Mouse (Mus musculus): ENCODE measurements around the gene Retn. TPM values are rescaled to one million over a fixed set of nuclear protein-coding genes. Genes with fewer than 3 reads are reported as not detected.

The Retn gene
- polyA plus RNA-seq, 1 experiment from 2014 or later: 0.24 TPM

- in situ Hi-C loops (cut with MboI; ENCODE audit: low pct_unique_long_range_greater_than_20kb): no loop called here
- DNase-seq (ENCODE audit: low read depth, low spot score) (no peak), ATAC-seq (no peak)
- TF ChIP-seq CTCF (IDR thresholded peaks at IDR 0.05): no peak
- ChIA-PET POLR2A (no interaction called here), CTCF (no interaction called here)
- peaks cover 21% of the 10 kb centered on the region for H3K27me3 ChIP-seq
Measured at GRCm38 (mm10) chr8:3690774-3691173, 35.2 kb downstream of the Retn start.

DNA sequence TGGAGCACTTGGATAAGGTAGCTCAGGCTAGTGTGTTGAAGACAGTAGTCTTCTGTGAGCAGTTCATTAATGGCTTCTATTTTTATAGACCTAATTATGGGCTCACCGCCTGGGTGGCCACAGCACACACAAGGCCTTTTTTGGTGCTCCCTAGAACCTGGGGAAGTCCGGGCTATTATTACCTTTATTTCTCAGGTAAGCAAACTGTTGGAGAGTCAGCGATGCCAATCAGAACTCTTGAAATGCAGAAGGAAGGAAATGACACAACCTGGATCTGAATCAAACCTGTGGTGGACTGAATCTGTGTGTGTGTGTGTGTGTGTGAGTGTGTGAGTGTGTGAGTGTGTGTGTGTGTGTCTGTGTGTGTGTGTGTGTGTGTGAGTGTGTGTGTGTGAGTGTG, 38.6 kb downstream of the Retn start, which contains the start of gene Fcer2a:
Fcer2a (minus strand) TSS at position 55 of the 400 bp plus-strand sequence.
- no peak for ATAC-seq
- no peak for DNase-seq (ENCODE audit: low read depth, low spot score)
- TF ChIP-seq CTCF (IDR thresholded peaks at IDR 0.05): no peak
- ChIA-PET CTCF (no interaction called here), POLR2A (no interaction called here)
- H3K27me3 ChIP-seq: peaks cover 23% of the 10 kb centered on the region
- in situ Hi-C loops (cut with MboI; ENCODE audit: low pct_unique_long_range_greater_than_20kb): no loop called here

DNA sequence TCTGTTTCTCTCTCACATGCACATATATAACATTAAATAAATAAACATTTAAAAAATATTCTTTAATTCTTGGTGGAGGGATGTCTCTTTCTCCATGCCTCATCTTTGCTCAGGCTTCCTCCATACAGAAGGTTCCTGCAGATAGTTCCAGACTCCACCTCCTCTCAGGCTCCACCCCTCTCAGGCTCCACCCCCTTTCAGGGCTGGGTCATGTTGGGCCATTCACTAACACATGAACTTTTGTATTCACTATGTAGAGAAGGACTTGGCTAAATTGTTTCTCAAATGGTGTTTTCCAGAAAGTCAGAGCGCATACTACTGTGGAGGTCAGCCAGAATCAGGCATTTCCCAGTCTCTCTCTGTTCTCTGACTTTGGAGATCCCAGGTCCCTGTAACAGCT, 45.9 kb downstream of the Retn start:
- no peak for TF ChIP-seq CTCF (IDR thresholded peaks at IDR 0.05)
- DNase-seq (ENCODE audit: low read depth, low spot score) (no peak), ATAC-seq (no peak)
- peaks cover 53% of the 10 kb centered on the region for H3K27me3 ChIP-seq
- CTCF ChIA-PET: no interaction called here
- POLR2A ChIA-PET: no interaction called here
- in situ Hi-C loops (cut with MboI; ENCODE audit: low pct_unique_long_range_greater_than_20kb): loop anchor here (10.0 to 25.0 kb wide), 2 partner anchors 423 to 661 kb away; no protein-coding TSS in a partner anchor

- DNase-seq (ENCODE audit: low read depth, low spot score) (no peak), ATAC-seq (no peak)
- in situ Hi-C loops (cut with MboI; ENCODE audit: low pct_unique_long_range_greater_than_20kb): loop anchor here (10.0 to 25.0 kb wide), 2 partner anchors 419 to 657 kb away; no protein-coding TSS in a partner anchor
- ChIA-PET POLR2A (no interaction called here), CTCF (no interaction called here)
- peak; percentile 54 for TF ChIP-seq CTCF (IDR thresholded peaks at IDR 0.05)
- H3K27me3 ChIP-seq: peaks cover 59% of the 10 kb centered on the region
Measured at GRCm38 (mm10) chr8:3705711-3706110, 50.1 kb downstream of the Retn start.

GRCm38 (mm10) chr8:3707611-3708010, 52.0 kb downstream of the Retn start:
- POLR2A ChIA-PET: interaction anchor here (0.6 kb wide), 1 partner anchor 86 kb away, joined by 4 read pairs; the partner anchor contains the start of gene Pet100
- DNase-seq (ENCODE audit: low read depth, low spot score) (no peak), ATAC-seq (no peak)
- CTCF ChIA-PET: no interaction called here
- peaks cover 57% of the 10 kb centered on the region for H3K27me3 ChIP-seq
- no peak for TF ChIP-seq CTCF (IDR thresholded peaks at IDR 0.05)
- in situ Hi-C loops (cut with MboI; ENCODE audit: low pct_unique_long_range_greater_than_20kb): loop anchor here (10.0 to 25.0 kb wide), 2 partner anchors 417 to 655 kb away; no protein-coding TSS in a partner anchor

Other genes starting within 250 kb of the Retn start
- 12.0 TPM for gene Pex11g, start 188.1 kb upstream of the Retn start, polyA plus RNA-seq (2021)
- not detected for gene Tex45, start 184.9 kb upstream of the Retn start, polyA plus RNA-seq (2021)
- gene Zfp358, start 162.6 kb upstream of the Retn start, polyA plus RNA-seq (2021): 45.2 TPM
- 85.9 TPM for gene Mcoln1, start 155.3 kb upstream of the Retn start, polyA plus RNA-seq (2021)
- 83.0 TPM for gene Pnpla6, start 140.4 kb upstream of the Retn start, polyA plus RNA-seq (2021)
- 3.3 TPM for gene C330021F23Rik, start 87.8 kb upstream of the Retn start, polyA plus RNA-seq (2021)
- 18.5 TPM for gene Camsap3, start 68.5 kb upstream of the Retn start, polyA plus RNA-seq (2021)
- gene Xab2, start 34.5 kb upstream of the Retn start, polyA plus RNA-seq (2021): 48.4 TPM
- gene Pet100, start 34.2 kb upstream of the Retn start, polyA plus RNA-seq (2021): 85.7 TPM
- not detected for gene Pcp2, start 30.2 kb upstream of the Retn start, polyA plus RNA-seq (2021)
- gene Stxbp2, start 24.8 kb upstream of the Retn start, polyA plus RNA-seq (2021): 156 TPM
- gene Mcemp1, start 10.0 kb downstream of the Retn start, polyA plus RNA-seq (2021): not detected
- gene Fcor, start 16.6 kb downstream of the Retn start, polyA plus RNA-seq (2021): 4.6 TPM
- 24.8 TPM for gene Trappc5, start 20.5 kb downstream of the Retn start, polyA plus RNA-seq (2021)
- 0.09 TPM for gene Fcer2a, start 38.4 kb downstream of the Retn start, polyA plus RNA-seq (2021)
- not detected for gene Clec4g, start 64.9 kb downstream of the Retn start, polyA plus RNA-seq (2021)
- not detected for gene Cd209a, start 93.2 kb downstream of the Retn start, polyA plus RNA-seq (2021)
- not detected for gene Cd209e, start 198.5 kb downstream of the Retn start, polyA plus RNA-seq (2021)
- not detected for gene Cd209d, start 222.8 kb downstream of the Retn start, polyA plus RNA-seq (2021)

Measured in Patski (cell line).